Mouse (Mus musculus) forebrain, postnatal 0 days (tissue): ENCODE data around the gene Rel. TPM values are rescaled to one million over a fixed set of nuclear protein-coding genes. Genes with fewer than 3 reads are reported as not detected.
"Not testable (repeated sequence)": the region's sequence is repeated elsewhere in the genome, so short reads cannot be mapped to it uniquely, and the experiment has no call there.

Experiments used
- ATAC-seq: fragments of 200-750 bp; cut with Nextera tagmentation; 2 replicates; pipeline ENCODE4 v1.8.0; 2017; ENCODE audit warnings: mild to moderate bottlenecking, moderate library complexity
- DNase-seq: peaks from one replicate; pipeline ENCODE4 v3.0.0-alpha.2; 2015
- H3K27ac ChIP-seq: fragments of 300-500 bp; sonication (generic); 2 replicates; pipeline ENCODE4 v1.5.1; 2014; ENCODE audit warnings: low read depth, mild to moderate bottlenecking, antibody characterized with exemption, low read length, moderate library complexity, mixed read lengths
- H3K27me3 ChIP-seq: fragments of 300-500 bp; sonication (generic); 2 replicates; pipeline ENCODE4 v1.6.1; 2014; ENCODE audit warnings: mild to moderate bottlenecking, low read length, mixed read lengths; ENCODE audit not compliant: insufficient read depth
- H3K36me3 ChIP-seq: fragments of 300-500 bp; sonication (generic); 2 replicates; pipeline ENCODE4 v1.6.1; 2014; ENCODE audit warnings: mild to moderate bottlenecking, moderate library complexity; ENCODE audit not compliant: insufficient read depth
- H3K4me1 ChIP-seq: fragments of 300-500 bp; sonication (generic); 2 replicates; pipeline ENCODE4 v1.6.1; 2014; ENCODE audit warnings: antibody characterized with exemption; ENCODE audit not compliant: insufficient read depth
- H3K4me2 ChIP-seq: fragments of 300-500 bp; sonication (generic); 2 replicates; pipeline ENCODE4 v1.6.1; 2014; ENCODE audit warnings: low read depth, mild to moderate bottlenecking, moderate library complexity
- H3K4me3 ChIP-seq: fragments of 300-500 bp; sonication (generic); 2 replicates; pipeline ENCODE4 v1.5.1; 2014; ENCODE audit warnings: low read depth, low read length, mixed read lengths
- H3K9ac ChIP-seq: fragments of 300-500 bp; sonication (generic); 2 replicates; pipeline ENCODE4 v1.6.1; 2014; ENCODE audit warnings: mild to moderate bottlenecking
- H3K9me3 ChIP-seq: fragments of 300-500 bp; sonication (generic); 2 replicates; pipeline ENCODE4 v1.6.1; 2016; ENCODE audit warnings: low read length
- CTCF ChIP-seq: sonication (generic); IDR thresholded peaks from 2 replicates; pipeline ENCODE4 v1.5.1; 2016; ENCODE audit warnings: antibody characterized with exemption, control low read depth, low read depth
- WGBS: fragments of 180-500 bp; shearing (Covaris S2); extraction: QIAGEN DNeasy Blood & Tissue Kit; methylation state at CpG from one replicate; pipeline ENCODE4 v1.1.7; 2014; 5-methylcytosine and 5-hydroxymethylcytosine counted together
- polyA plus RNA-seq: library from polyadenylated mRNA; unstranded; fragments of >200 nt; fragmentation: Nextera tagmentation; extraction: Ambion mirVana; gene quantifications from 2 replicates; pipeline ENCODE4 v1.2.1, GENCODE M21; 2015
- total RNA-seq: library from RNA; depleted of rRNA; stranded (reverse); fragments of >200 nt; gene quantifications from 2 replicates; pipeline ENCODE4 v1.2.3, GENCODE M21; 2014; rRNA removed

Rel gene
- total RNA-seq (0.46 and 0.48 TPM in 2 replicates), polyA plus RNA-seq (0.33 and 0.39 TPM in 2 replicates)

DNA sequence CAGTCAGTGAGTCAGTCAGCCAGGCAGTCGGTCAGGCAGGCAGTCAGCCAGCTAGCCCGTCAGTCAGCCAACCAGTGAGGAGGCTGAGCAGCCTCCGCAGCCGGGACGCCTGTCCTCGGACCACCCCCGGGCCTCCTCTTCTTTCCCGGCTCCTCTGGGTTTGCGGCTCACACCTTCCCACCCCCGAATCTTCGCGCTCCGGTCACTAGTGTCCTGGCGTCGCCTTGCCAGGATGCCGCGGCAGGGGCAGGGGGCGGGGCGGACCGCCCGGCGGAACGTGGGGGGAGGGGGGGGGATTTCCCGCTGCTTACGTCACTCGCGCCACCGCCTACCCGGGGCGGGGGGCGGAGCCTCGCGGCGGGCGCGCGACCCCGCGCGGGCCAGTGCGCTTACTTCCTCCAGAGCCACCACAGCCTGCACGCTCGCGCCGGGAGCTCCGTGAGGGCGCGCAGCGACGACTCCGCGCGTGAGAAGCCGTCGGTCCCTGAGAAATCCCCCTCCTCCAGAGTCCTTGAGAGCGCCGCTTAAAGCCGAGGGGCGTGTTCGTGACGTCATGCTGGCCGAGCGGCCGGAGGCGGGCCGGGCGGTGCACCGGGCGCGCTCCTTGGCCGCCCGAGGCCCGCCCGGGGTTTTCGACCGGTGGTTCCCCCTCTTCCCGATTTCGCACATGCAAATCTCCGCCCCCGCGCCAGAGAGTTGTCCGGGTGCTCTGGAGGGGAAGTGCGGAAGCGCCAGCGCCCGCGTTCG is at the start of gene Rel:
Rel (minus strand) TSS at position 211 of the 747 bp plus-strand sequence.
- ATAC-seq (peak; percentile 95), DNase-seq (peak; percentile 90)
- WGBS: 2% methylated on average over 72 of the region's 88 CpGs
- Histone ChIP-seq H3K4me2 (peak within 1 kb of the TSS; percentile 79), H3K4me1 (no peaks in the 10 kb centered on the region), H3K4me3 (peak within 1 kb of the TSS; percentile 87), H3K27ac (peak within 1 kb of the TSS; percentile 76), H3K9me3 (no peaks in the 10 kb centered on the region), H3K27me3 (no peaks in the 10 kb centered on the region), H3K36me3 (no peaks in the 10 kb centered on the region), H3K9ac (peak within 1 kb of the TSS; percentile 71)
- no peak for TF ChIP-seq CTCF

DNA sequence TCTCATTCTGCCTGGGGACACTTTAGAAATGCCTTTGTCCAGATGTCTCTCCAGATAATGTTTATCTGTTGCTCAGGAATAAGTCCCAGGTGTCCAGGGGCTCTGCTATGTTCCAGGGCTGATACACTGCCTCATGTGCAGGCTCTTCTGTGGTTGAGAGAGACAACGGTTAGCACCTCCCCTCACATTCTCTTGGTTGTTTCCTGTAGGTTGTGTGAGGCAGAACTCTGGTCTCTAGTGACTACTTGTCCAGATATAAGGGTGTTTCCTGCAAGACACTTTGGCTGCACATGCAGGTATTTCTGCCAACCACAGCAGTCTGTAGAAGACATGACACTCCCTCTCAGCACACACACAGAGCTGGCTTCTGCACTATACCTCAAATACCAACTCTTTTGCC is 48.0 kb upstream of the Rel start:
- no peak for DNase-seq
- TF ChIP-seq CTCF: no peak
- no peak overlapping the region for H3K27ac ChIP-seq
- no peak overlapping the region for H3K4me3 ChIP-seq
- H3K9ac ChIP-seq: no peak overlapping the region
- no peak for ATAC-seq
- no peak overlapping the region for H3K4me2 ChIP-seq
- WGBS: 91% methylated on average over 1 of the region's 1 CpGs
- no peaks in the 10 kb centered on the region for H3K27me3 ChIP-seq
- no peaks in the 10 kb centered on the region for H3K4me1 ChIP-seq
- H3K9me3 ChIP-seq: no peaks in the 10 kb centered on the region
- no peaks in the 10 kb centered on the region for H3K36me3 ChIP-seq

DNA sequence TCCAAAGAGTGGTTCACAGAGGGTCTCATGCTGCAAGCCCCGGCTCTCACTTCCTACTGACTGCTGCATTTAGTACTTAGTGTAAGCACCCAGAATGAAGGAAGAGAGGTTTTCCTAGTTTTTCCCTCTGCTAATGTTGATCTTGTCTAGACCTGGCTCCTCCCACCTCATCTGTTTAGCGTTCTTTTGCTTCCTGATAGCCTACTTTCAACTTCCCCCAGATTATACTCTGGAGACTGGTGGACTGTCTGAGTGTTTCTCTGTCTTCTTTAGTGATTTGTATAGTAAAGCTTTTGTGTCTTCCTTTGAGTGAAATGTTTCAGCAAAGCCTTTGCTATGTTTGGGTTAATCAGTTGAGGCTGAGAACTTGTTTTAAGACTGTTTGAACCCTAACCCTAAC is 40.0 kb upstream of the Rel start:
- ATAC-seq: no peak
- Histone ChIP-seq H3K4me2 (no peak overlapping the region), H3K4me1 (no peaks in the 10 kb centered on the region), H3K9me3 (no peaks in the 10 kb centered on the region), H3K9ac (no peak overlapping the region), H3K27ac (no peak overlapping the region), H3K36me3 (no peaks in the 10 kb centered on the region), H3K27me3 (no peaks in the 10 kb centered on the region), H3K4me3 (no peak overlapping the region)
- DNase-seq: no peak
- 73% methylated on average over 2 of the region's 2 CpGs for WGBS
- TF ChIP-seq CTCF: no peak

DNA sequence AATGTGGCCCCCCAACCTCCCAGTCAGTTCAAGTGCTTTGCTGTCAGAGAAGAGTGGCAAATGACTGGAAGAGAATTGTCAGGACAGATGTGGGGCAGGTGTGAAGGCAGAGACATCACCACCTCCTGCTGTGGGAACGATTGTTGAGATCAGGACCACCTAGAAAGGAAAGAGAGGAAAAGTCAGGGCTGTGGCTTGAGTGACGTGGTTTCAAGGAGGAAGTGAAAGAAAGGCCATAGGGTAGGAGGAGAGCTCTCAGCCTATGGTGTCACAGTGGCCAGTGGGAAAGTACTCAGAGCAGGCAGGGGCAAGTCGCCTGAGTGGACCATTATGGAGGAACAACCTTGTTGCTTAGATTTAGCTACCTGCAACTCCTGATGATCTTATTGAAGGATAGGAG is 34.9 kb upstream of the Rel start:
- DNase-seq: no peak

DNA sequence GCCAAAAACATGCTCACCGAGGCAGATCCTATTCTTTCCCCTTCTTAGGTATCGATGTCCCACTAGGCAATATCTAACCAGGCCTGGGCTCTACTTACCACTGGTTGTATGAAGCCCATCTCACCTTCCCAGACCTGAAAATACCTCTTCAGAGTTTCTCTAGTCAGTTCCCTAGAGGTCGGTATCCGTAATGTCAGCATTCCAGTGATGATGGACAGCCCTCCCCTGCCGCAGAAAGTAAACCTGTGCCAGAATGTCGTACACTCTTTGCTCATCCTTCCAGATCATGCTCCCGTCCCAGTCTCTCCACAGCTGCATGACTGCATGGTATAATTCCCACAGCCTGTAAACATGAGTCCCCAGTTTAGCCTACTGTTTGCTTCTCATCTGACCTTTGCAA is 32.4 kb upstream of the Rel start:
- no peak for DNase-seq
- Histone ChIP-seq H3K4me1 (no peaks in the 10 kb centered on the region), H3K9ac (no peak overlapping the region), H3K4me2 (no peak overlapping the region), H3K36me3 (no peaks in the 10 kb centered on the region), H3K4me3 (no peak overlapping the region), H3K9me3 (no peaks in the 10 kb centered on the region), H3K27ac (no peak overlapping the region), H3K27me3 (no peaks in the 10 kb centered on the region)
- ATAC-seq: no peak
- TF ChIP-seq CTCF: no peak
- WGBS: 89% methylated on average over 7 of the region's 7 CpGs

More for the DNA sequence above, 34.9 kb upstream of the Rel start:
- Histone ChIP-seq H3K4me1 (no peaks in the 10 kb centered on the region), H3K36me3 (no peaks in the 10 kb centered on the region), H3K9ac (no peak overlapping the region), H3K4me2 (no peak overlapping the region), H3K4me3 (no peak overlapping the region), H3K9me3 (no peaks in the 10 kb centered on the region), H3K27me3 (no peaks in the 10 kb centered on the region), H3K27ac (no peak overlapping the region)
- no peak for ATAC-seq
- TF ChIP-seq CTCF: no peak
- WGBS: 66% methylated on average over 3 of the region's 3 CpGs

DNA sequence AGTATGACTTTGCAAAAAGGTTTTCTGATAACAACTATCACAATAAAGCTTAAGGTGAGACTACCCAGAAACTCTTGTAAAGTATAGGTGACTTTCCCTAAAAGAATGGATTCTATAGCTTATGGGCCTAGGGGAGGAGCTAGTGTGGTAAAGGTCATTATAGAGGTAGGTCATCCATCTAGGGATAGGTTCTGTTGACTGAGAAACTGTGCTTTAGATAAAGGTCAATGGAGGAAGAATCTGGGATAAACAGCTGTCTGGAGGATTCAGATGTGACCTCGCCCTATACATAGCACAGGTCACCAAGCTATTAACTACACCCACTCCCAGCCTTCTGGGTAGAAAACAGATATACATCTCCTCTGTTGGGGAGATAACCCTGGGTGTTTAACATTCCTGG is 31.5 kb upstream of the Rel start:
- Histone ChIP-seq H3K4me3 (no peak overlapping the region), H3K27me3 (no peaks in the 10 kb centered on the region), H3K4me2 (no peak overlapping the region), H3K4me1 (no peaks in the 10 kb centered on the region), H3K9ac (no peak overlapping the region), H3K36me3 (no peaks in the 10 kb centered on the region), H3K9me3 (no peaks in the 10 kb centered on the region), H3K27ac (no peak overlapping the region)
- WGBS: 97% methylated on average over 1 of the region's 1 CpGs
- DNase-seq (no peak), ATAC-seq (no peak)
- TF ChIP-seq CTCF: no peak

DNA sequence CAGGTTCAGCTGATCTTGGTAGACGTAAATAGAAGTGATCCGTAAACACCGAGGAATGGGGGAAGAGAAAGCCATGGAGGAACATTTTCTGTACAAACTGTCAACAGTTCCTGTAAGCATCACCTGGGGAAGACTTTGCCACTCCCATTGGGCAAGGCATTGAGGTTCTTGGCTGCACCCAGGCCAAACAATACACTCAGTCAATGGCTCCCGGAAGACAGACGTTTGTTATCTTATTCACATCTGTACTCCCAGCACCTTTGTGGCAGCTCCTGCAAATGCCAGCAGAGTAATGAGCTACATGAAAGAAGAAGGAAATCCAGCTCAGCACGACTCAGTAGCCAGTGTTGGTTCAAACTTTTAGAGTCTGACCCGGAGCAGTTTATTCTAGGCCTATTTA is 31.1 kb upstream of the Rel start:
- no peak overlapping the region for H3K9ac ChIP-seq
- DNase-seq: no peak
- WGBS: 81% methylated on average over 7 of the region's 7 CpGs
- H3K4me1 ChIP-seq: no peaks in the 10 kb centered on the region
- no peaks in the 10 kb centered on the region for H3K27me3 ChIP-seq
- ATAC-seq: no peak
- no peak overlapping the region for H3K27ac ChIP-seq
- H3K9me3 ChIP-seq: no peaks in the 10 kb centered on the region
- TF ChIP-seq CTCF: no peak
- H3K4me3 ChIP-seq: no peak overlapping the region
- no peaks in the 10 kb centered on the region for H3K36me3 ChIP-seq
- H3K4me2 ChIP-seq: no peak overlapping the region

DNA sequence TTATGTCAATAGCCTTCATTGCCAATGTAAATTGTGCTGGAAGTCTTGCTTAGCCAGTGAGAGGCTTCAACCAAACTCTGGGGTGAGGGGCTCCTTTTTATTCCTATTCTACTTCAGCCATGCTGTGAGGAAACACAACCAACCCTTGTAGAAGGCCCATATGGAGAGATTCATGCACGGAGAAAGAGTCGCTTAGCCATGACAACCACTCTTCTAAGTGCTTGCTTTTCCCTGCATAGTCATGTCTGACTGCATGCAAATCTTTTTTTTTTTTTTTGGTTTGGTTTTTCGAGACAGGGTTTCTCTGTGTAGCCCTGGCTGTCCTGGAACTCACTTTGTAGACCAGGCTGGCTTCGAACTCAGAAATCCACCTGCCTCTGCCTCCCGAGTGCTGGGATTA is 12.9 kb upstream of the Rel start:
- not testable (repeated sequence) for ATAC-seq, H3K9me3 ChIP-seq, H3K4me2 ChIP-seq, H3K36me3 ChIP-seq, H3K27ac ChIP-seq, H3K27me3 ChIP-seq, DNase-seq, H3K4me1 ChIP-seq, H3K9ac ChIP-seq, H3K4me3 ChIP-seq
- WGBS: 89% methylated on average over 5 of the region's 5 CpGs
